Mouse (Mus musculus) midbrain, embryonic 11.5 days (tissue): ENCODE measurements at regions not wholly inside any gene's neighbourhood (a gene's known extent, or its start where the extent isn't known, plus 50 kb on each side); places are given as distances from the start of the nearest gene placed in this dataset.
A peak's percentile ranks its signal among the peaks of the same experiment; 100 is the strongest.

ENCODE experiments used
- ATAC-seq: fragments of 200-750 bp; cut with Nextera tagmentation; 2 replicates; pipeline ENCODE4 v1.8.0; 2017; ENCODE audit warnings: moderate TSS enrichment, moderate library complexity; ENCODE audit not compliant: low FRiP score
- DNase-seq: peaks from one replicate; pipeline ENCODE4 v3.0.0; 2015; ENCODE audit warnings: low spot score; ENCODE audit errors: missing footprints
- H3K27ac ChIP-seq: fragments of 300-500 bp; sonication (generic); 2 replicates; pipeline ENCODE4 v1.5.1; 2014; ENCODE audit warnings: low read depth, low read length
- H3K27me3 ChIP-seq: fragments of 300-500 bp; sonication (generic); 2 replicates; pipeline ENCODE4 v1.6.1; 2014; ENCODE audit warnings: mild to moderate bottlenecking, low read length, moderate library complexity, mixed read lengths; ENCODE audit not compliant: control insufficient read depth, insufficient read depth
- H3K36me3 ChIP-seq: fragments of 300-500 bp; sonication (generic); 2 replicates; pipeline ENCODE4 v1.6.1; 2014; ENCODE audit warnings: mild to moderate bottlenecking, low read length, moderate library complexity, mixed read lengths; ENCODE audit not compliant: control insufficient read depth, insufficient read depth
- H3K4me1 ChIP-seq: fragments of 300-500 bp; sonication (generic); 2 replicates; pipeline ENCODE4 v1.6.1; 2014; ENCODE audit warnings: low read length; ENCODE audit not compliant: control insufficient read depth, insufficient read depth
- H3K4me2 ChIP-seq: fragments of 300-500 bp; sonication (generic); 2 replicates; pipeline ENCODE4 v1.6.1; 2014; ENCODE audit warnings: mild to moderate bottlenecking, moderate library complexity
- H3K4me3 ChIP-seq: fragments of 300-500 bp; sonication (generic); 2 replicates; pipeline ENCODE4 v1.5.1; 2014; ENCODE audit warnings: low read depth, low read length
- H3K9ac ChIP-seq: fragments of 300-500 bp; sonication (generic); 2 replicates; pipeline ENCODE4 v1.6.1; 2014; ENCODE audit warnings: low read length
- H3K9me3 ChIP-seq: fragments of 300-500 bp; sonication (generic); 2 replicates; pipeline ENCODE4 v1.6.1; 2016; ENCODE audit warnings: low read length; ENCODE audit not compliant: control insufficient read depth
- WGBS: fragments of 180-500 bp; shearing (Covaris S2); extraction: QIAGEN DNeasy Blood & Tissue Kit; methylation state at CpG from one replicate; pipeline ENCODE4 v1.1.7; 2014; 5-methylcytosine and 5-hydroxymethylcytosine counted together

DNA sequence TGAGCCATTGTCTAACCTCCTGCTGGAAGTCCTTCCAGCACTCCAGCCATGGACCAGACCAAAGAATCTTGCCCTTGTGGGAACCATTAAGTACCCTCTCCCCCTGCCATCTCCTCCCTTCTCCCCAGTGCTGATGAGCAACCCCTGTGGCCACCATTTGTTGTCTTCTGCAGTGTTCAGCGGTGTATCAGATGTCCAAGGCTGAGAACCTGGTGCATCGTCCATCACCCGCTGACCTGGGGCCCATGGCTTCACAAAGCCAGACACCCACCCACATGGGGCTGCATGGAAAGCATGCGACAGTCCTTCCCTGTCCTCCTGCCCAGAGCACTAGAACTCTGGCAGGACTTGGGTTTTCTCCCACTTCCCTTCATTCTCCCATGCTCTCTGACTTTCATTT is 1596.7 kb downstream of the D3Ertd751e start:
- no peaks in the 10 kb centered on the region for H3K27me3 ChIP-seq
- WGBS, result 88% methylated on average over 4 of the region's 4 CpGs
- H3K4me1 ChIP-seq, result no peaks in the 10 kb centered on the region

DNA sequence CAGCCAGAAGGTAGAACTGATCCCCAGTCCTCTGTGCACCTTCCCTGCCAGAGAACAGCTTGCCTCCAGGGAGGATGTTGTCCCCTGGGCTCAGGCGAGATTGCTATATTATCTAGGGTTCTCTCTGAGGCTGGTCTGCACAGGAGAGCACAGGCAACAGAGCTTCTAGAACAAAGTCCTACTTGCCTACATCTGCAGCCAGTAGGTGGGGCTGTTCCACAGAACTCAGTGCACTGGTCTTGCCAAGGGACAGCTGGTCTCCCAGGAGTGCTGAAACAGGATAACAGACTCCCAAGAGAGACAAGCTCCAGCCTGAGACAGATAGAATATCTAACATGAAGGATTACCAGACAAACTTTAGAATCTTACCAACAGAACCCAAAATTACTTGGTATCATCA is 1600.5 kb downstream of the D3Ertd751e start:
- Histone ChIP-seq H3K27ac (no peak overlapping the region), H3K27me3 (no peaks in the 10 kb centered on the region), H3K9me3 (no peaks in the 10 kb centered on the region), H3K4me2 (no peak overlapping the region), H3K36me3 (no peaks in the 10 kb centered on the region), H3K9ac (no peak overlapping the region), H3K4me3 (no peak overlapping the region), H3K4me1 (no peaks in the 10 kb centered on the region)
- WGBS, result 81% methylated on average over 1 of the region's 1 CpGs
- ATAC-seq (no peak), DNase-seq (no peak)

More for the DNA sequence above, 1596.7 kb downstream of the D3Ertd751e start:
- Histone ChIP-seq H3K36me3 (no peaks in the 10 kb centered on the region), H3K4me2 (no peak overlapping the region), H3K27ac (no peak overlapping the region), H3K9ac (no peak overlapping the region), H3K9me3 (no peaks in the 10 kb centered on the region), H3K4me3 (no peak overlapping the region)
- no peak for ATAC-seq
- DNase-seq, result no peak

DNA sequence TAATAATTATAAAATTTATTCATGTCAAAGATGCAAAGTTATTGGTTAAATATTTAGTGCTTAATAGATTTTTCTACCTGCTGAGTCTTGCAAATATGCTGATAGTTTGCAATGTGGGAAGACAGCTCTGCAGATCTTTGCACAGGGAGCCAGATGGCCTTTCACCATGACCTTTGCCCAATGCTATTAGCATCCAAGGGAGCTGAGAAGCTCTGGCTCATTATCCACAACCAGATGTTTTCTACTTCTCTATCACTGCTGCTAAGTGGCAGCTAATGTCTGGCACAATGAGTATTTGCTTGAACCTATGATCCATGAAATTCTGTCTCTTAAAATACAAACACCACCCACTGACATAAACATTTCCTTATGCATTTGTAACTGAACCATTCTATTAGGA is 1610.4 kb downstream of the D3Ertd751e start:
- Histone ChIP-seq H3K9me3 (no peaks in the 10 kb centered on the region), H3K27ac (no peak overlapping the region), H3K9ac (no peak overlapping the region), H3K36me3 (no peaks in the 10 kb centered on the region), H3K4me2 (no peak overlapping the region), H3K4me1 (no peaks in the 10 kb centered on the region), H3K27me3 (no peaks in the 10 kb centered on the region), H3K4me3 (no peak overlapping the region)
- DNase-seq (peak; percentile 83), ATAC-seq (peak; percentile 69)

DNA sequence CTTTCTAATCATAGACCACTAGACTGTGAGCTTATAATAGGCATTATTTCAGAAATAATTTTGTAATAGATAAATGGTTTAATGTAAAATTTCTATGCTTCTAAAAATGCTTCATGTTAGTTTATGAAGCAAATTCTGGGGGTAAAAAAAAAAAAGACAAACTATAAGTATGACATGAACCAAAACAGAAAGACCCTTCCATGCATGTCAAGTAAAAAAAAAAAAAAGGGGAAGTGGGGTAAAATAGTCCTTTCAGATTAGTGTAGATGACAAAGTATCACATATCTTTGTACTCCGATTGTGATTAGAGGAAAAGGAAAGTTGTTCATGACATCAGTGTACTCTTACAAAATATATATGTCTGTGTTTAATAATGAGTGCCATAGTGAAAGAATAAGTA is 1616.1 kb downstream of the D3Ertd751e start:
- H3K4me2 ChIP-seq, result no peak overlapping the region
- DNase-seq, result no peak
- H3K4me1 ChIP-seq, result no peaks in the 10 kb centered on the region
- no peak for ATAC-seq
- H3K36me3 ChIP-seq, result no peaks in the 10 kb centered on the region
- WGBS, result 87% methylated on average over 1 of the region's 1 CpGs
- H3K27ac ChIP-seq, result no peak overlapping the region
- no peaks in the 10 kb centered on the region for H3K9me3 ChIP-seq
- no peaks in the 10 kb centered on the region for H3K27me3 ChIP-seq
- no peak overlapping the region for H3K4me3 ChIP-seq
- H3K9ac ChIP-seq, result no peak overlapping the region

DNA sequence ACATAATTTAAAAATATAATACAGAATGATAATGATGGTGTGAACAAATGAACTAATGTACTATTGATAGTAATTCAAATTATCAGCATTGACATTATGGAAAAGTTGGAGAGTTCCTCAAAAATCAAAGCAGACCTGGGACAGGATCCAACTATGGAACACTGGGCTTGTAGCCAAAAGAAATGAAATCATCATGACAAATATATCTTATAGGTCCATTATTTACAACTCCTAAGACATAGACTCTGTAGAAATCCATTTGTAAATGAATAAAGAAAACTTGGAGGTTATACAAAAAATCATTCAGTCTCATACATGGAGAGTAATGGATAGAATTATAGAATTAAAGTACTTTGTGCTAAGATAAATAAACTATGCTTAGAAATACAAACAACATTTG is 1657.5 kb downstream of the D3Ertd751e start:
- H3K4me2 ChIP-seq, result no peak overlapping the region
- no peak overlapping the region for H3K4me3 ChIP-seq
- H3K9ac ChIP-seq, result no peak overlapping the region
- H3K4me1 ChIP-seq, result no peaks in the 10 kb centered on the region
- DNase-seq (no peak), ATAC-seq (no peak)
- H3K27ac ChIP-seq, result no peak overlapping the region
- no peaks in the 10 kb centered on the region for H3K36me3 ChIP-seq
- H3K27me3 ChIP-seq, result no peaks in the 10 kb centered on the region
- no peaks in the 10 kb centered on the region for H3K9me3 ChIP-seq

DNA sequence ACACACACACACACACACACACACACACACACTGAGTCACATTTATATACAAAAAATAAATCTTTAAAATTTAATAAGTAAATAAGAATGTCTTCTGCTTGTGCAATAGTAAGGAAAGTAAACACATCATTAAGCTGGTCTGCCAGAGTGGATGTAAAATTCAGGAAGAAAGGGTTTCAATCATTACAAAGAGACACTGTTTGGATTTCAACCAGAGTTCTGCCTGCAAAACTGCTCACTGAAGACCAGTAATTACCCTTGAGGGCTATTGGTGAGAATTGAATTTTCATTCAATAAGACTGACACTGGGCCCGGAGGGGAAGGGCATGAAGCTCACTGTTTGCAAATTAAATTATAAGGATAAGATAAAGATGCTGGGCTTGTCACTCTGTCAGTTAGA is 1682.5 kb downstream of the D3Ertd751e start:
- Histone ChIP-seq H3K9me3 (no peaks in the 10 kb centered on the region), H3K4me2 (no peak overlapping the region), H3K9ac (no peak overlapping the region), H3K4me3 (no peak overlapping the region), H3K27me3 (no peaks in the 10 kb centered on the region), H3K27ac (no peak overlapping the region), H3K4me1 (no peaks in the 10 kb centered on the region), H3K36me3 (no peaks in the 10 kb centered on the region)
- DNase-seq, result no peak
- ATAC-seq, result peak; percentile 42; the same call in 1 of the 2 replicates
- 68% methylated on average over 1 of the region's 1 CpGs for WGBS

DNA sequence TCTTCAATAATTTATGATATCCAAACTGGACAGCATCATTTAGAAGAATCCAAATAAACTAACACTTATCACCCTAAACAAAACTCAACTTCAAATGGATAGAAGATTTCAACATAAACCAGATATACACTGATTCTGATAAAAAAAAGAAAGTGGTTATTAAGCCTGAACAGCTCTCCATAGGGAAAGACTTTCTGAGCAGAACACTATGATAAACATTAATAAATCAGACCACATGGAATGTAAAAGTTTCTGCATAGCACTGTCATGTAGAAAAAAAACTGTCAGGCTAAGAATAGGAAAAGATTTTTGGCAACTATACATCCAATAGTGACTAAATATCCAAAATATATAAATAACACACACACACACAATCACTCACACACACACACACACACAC is 1684.3 kb downstream of the D3Ertd751e start:
- H3K27ac ChIP-seq, result no peak overlapping the region
- H3K4me3 ChIP-seq, result no peak overlapping the region
- no peaks in the 10 kb centered on the region for H3K36me3 ChIP-seq
- ATAC-seq, result no peak
- no peaks in the 10 kb centered on the region for H3K9me3 ChIP-seq
- DNase-seq, result no peak
- H3K4me2 ChIP-seq, result no peak overlapping the region
- H3K4me1 ChIP-seq, result no peaks in the 10 kb centered on the region
- no peaks in the 10 kb centered on the region for H3K27me3 ChIP-seq
- H3K9ac ChIP-seq, result no peak overlapping the region

DNA sequence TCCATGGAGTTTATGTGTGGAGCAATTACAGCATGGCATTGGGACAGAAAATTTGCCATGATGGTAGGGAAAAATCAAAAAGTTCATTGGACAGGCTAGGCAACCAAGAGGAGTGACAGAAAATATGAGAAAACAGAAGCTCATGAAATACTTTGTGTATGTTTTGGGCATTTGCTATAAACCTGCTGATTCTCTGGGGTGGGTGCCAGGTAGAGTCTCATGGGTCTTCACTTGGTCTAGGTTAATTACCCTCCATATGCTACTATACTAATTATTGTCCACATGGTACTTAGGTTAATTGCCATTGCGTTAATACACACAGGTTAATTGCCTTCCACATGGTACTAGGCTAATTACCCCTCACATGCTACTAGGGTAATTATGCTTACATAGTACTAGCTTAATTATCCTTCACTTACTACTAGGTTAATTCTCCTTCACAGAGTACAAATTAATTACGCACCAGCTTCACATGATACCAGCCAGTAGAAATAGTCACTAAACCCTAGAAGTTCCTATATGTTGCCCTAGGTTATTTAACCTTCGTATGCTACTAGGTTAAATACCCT is 1719.2 kb downstream of the D3Ertd751e start:
- Histone ChIP-seq H3K27me3 (no peaks in the 10 kb centered on the region), H3K27ac (no peak overlapping the region), H3K4me3 (no peak overlapping the region), H3K9ac (no peak overlapping the region), H3K4me2 (no peak overlapping the region), H3K36me3 (no peaks in the 10 kb centered on the region), H3K4me1 (no peaks in the 10 kb centered on the region), H3K9me3 (no peaks in the 10 kb centered on the region)
- no peak for ATAC-seq
- 81% methylated on average over 3 of the region's 3 CpGs for WGBS
- DNase-seq, result no peak
